Mouse (Mus musculus) bone marrow, adult 2 months (tissue): Measurements from ENCODE around the gene Eno3.

Experiments
- CTCF ChIP-seq: fragments of 200-500 bp; IDR thresholded peaks from 2 replicates; pipeline ENCODE4 v1.5.1; 2011; ENCODE audit warnings: low read length, control low read depth; ENCODE audit not compliant: control insufficient read depth, insufficient read depth
- POLR2A ChIP-seq: fragments of 200-500 bp; IDR thresholded peaks from 2 replicates; pipeline ENCODE4 v1.6.1; 2011; ENCODE audit warnings: low read depth, mild to moderate bottlenecking, control low read depth, low read length, borderline replicate concordance; ENCODE audit not compliant: control insufficient read depth

DNA sequence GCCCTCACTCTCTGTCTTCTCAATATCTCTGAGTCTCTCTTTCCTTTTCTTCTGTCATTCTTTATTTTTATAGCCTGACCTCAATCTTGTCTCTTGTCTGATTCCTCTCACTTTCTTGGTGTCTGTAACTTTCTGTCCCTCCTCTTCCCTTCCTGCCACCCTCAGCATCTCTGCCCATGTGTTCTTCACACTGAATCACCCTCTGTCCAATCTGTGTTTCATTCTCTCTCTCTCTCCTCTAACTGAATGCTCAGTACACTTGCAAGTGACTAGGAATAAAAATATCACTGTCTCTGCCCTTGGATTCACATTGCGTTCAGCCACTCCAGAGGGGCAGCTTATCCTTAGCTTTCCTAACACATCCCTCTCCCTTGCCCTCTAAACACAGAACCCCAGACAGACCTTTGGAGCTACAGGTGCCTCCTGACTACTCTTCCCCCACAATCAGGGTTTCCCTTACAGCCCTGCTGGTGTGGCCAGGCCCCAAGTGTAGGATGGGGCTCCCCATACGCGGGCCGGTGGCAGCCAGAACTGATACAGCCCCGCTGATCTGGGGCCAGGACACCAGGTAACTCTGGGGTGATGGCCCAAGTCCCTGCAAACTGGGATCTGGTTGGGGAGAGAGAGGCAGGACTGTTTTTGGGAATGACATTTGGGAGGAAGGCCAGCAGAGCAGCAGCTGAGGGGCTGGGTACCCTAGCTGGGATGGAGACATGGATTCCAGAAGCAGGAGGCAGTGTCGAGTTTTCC lies 45.2 kb downstream of the Eno3 start:
- TF ChIP-seq CTCF (no peak), POLR2A (no peak)
